Mouse (Mus musculus): Measurements from ENCODE around the gene Fastk.

The Fastk gene

DNA sequence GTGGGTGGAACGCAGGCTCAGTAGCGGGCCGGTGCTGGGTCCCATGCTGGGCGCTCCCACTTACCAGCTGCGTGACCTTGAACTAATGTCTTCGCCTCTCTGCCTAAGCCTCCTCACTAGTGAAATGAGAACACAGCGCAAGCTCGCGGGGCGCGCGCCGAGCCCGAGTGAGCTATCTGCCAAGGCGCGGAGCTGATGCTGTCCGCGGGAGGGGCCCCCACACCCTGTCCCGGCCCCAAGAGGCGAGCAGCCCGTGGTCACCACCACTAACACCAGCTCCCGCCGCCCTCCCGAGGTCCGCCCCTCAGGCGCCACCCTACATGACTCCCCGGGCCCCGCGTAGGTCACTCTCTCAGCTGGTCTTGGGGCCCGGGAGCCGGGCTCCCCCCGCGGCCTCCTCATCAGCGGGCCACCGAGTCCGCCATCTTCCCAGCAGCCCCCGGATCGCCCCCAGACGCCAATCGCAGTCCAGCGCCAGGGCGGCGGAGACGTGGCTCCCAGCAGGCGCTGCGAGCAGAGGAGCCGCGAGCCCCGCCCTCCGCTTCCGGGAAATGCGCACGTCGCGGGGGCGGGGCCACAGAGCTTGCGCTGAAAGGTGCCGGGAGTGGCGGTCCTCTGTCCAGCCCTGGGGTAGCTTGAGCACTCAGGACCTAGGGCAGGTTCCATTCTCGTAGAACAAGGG lies at the start of gene Fastk:
Gene Fastk (minus strand): TSS at position 542 of the 682 bp plus-strand sequence.
- DNase-seq (ENCODE audit: low read depth, low spot score), result peak; percentile 87

DNA sequence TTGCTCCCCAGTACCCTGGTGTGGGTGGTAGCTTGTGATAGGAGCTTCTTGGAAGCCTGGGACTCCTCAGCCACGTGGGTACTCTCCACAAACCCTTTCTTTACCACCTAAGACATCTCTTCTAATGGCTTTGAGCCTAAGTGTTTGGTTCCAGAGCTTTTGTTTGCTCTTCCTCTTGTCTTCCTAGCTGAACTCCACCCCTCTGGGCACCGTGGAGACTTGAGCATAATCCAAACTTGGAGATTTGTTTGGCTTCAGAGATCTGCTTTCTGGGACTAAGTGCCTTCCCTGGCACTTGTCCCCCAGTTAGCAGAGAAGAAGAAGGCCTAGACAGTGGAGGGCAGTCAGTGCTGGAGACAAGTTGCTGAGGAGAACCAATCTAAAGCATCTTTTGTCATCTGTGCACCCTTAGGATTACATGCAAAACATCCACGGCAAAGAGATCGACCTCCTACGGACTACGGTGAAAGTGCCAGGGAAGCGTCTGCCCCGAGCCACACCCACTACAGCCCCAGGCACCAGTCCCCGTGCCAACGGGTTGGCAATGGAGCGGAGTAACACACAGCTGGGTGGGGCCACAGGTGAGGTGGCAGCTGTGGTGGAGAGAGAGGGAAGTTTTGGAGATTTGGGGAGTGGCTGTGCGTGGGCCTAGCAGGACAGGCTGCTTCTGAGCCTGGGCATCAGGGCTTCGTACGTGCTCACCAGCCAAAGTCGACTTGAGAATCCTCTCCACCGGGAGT lies 47.6 kb upstream of the Fastk start:
- no peak for DNase-seq (ENCODE audit: low read depth, low spot score)

GRCm38 (mm10) chr5:24490413-24490920 lies 45.4 kb upstream of the Fastk start:
- no peak for DNase-seq (ENCODE audit: low read depth, low spot score)

DNA sequence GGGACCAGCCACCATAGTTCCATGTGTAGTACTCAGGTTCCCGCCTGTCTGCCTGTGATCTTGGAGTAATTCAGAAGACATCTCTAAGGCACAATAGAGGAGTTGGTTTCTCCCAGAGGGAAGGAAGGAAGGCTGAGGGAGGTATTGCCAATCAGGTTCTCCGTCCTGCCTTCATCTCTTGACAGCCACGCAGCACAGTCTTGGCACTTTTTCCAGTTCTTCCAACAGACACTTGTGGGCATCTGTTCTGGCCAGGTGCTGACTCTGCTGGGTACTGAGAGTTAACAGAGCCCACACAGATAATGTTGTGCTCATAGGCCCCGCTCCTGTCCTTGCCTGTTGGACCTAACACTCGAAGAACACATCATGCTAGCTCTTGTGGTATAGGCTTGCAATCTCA lies 41.7 kb upstream of the Fastk start:
- no peak for DNase-seq (ENCODE audit: low read depth, low spot score)

DNA sequence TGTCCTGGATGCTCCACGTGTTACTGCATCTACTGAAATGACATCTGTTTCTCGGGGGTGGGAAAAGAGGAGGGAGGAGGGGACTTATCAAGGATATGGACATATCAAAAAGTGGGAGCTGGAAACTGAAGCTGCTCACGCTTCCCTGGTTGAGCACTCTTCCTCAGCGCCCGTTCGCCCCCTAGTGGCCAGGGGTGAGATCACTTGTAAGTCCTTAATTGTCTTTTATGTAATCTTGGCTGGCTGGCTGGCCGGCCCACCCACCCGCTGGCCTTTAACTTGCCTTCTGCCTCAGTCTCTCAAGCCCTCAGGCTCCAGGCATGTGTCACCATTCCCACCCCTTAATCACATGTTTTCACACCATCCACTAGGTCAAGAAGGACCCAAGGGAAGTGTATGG lies 41.0 kb upstream of the Fastk start:
- DNase-seq (ENCODE audit: low read depth, low spot score), result peak; percentile 63

DNA sequence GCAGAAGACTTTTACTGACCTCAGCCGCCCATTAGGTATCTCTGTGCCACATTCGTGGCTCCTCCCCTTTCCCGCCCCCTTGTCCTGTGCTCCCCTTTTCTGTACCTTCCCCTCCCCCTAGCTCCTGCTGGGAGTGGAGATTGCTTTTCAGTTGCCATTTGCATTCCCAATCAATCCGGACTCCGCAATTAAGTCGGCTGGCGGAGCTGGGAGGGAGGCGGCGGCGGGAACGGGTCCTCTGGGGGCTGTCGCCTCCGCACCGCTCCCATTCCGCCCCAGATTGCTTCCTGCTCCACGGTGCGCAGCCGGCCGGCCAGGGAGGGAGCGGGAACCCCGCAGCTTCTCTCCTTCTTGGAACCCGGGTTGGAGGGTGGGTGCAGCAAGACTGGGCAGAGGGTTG lies 39.9 kb upstream of the Fastk start:
- no peak for DNase-seq (ENCODE audit: low read depth, low spot score)

DNA sequence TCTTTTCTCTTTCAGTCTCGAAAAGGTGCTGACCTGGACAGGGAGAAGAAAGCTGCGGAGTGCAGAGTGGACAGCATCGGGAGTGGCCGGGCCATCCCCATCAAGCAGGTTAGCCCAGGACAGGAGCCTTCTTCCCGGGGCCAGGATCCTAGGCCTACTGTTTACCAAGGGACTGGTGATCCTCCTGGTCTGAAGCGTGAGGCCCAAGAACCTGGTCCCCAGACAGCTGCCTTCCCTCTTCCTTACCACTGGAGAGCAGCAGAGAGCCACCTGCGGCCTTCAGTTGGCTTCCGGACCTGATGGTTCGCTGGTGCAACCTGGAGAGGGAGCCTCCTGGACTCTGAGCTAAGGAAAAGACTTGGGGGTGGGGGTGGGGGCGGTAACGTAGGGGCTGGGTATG lies 38.2 kb upstream of the Fastk start:
- no peak for DNase-seq (ENCODE audit: low read depth, low spot score)

DNA sequence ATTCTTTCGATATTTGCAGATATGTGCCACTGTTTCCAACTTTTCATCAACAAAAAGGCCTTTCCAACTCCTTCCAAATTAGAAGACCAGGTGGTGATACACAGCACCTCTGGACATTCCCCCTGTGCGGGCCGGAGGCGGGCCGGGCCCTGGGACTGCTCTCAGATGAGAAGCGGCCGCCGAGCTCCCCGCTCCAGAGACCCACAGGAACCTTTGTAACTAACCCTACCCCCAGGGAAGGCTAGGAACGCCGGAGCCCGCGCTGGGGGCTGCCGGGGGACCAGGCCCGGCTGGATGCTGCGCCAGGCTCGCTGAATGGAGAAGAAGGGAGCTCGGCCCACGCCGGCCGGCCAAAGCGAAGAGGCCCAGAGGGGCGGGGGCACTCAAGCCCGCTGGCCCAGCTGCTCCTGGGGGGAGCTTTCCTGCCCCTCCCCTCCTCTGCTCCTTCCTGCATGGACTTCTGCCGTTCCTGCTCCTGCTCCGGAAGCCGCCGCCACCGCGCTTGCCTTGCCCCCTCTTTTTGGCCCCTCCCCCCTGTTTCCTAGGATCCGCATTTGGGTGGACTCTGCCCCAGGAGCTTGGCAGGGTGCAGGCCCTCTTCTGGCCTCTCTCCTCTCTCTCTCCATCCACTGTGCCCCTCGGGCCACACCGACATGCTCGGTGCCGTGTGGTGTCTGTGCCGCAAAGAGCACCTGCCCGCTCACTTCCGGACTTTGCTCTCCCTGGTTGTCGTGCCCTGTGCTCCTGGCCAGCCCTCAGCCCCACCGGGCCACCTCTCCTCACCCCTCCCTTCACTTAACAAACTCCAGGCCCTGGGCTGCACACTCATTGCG lies 37.4 kb upstream of the Fastk start:
- no peak for DNase-seq (ENCODE audit: low read depth, low spot score)

GRCm38 (mm10) chr5:24481647-24482046 lies 36.6 kb upstream of the Fastk start:
- DNase-seq (ENCODE audit: low read depth, low spot score), result peak; percentile 27

- DNase-seq (ENCODE audit: low read depth, low spot score), result no peak
These were observed 32.8 kb upstream of the Fastk start for GRCm38 (mm10) chr5:24477909-24478308.

DNA sequence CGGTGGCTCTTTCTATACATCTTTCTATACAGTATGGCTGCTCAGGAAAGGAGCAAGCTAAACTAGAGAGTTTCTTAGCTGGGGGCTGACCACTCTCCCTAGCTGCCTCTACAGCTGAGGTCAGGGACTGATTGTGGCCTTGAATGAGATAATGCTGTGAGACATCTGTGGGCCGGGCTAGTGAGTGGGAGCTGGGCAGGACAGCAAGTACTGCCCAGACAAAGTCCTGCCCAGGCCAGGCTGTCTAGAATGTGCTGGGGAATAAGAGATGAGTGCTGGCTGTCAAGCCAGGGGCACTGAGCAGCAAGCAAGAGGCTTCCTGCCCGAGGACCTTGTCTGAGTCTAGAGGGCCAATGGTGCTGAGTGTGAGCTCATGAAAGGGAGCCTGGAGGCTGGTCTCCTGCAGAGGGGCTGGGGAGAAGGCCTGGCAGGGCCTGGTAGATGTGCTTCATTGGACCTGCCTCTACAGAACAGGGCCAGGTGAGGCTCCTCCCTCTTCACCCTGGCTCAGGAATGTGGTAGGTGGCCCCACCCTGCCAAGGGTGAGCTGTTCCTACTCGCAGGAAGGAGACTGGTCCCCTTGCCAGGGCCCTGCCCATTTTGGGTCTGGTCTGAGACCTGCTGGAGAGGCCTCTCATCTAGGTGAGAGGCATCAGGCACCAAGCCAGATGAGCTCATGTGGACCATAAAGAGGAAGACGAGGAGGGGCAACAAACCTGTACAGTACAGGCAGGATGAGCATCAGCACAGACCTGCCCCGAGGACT lies 30.6 kb upstream of the Fastk start:
- DNase-seq (ENCODE audit: low read depth, low spot score), result no peak

DNA sequence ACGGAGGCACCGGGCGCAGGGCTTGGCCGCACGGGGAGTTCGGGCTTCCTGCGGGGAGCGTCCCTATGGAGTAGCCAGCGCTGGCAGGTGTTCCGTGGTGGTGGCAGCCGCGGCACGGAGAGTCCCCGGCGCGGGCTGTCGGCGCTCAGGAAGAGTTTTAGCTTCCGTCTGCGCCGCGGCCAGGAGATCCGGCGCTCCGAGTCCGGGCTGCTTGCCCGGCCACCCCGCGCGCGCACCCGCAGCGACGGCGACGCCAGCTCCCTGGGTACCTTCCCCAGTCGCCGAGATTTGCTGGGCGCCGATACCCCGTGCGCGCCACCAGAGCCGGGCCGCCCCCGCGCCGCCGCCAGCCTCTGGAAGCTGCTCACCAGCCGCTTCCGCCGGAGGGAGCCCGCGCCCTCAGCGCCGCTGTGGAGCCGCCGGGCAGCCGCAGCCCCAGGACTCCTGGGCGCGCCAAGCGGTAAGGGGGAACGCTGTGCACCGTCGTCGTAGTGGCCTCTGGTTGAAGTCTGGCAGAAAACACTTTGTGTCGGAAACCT lies 29.7 kb upstream of the Fastk start:
- DNase-seq (ENCODE audit: low read depth, low spot score), result no peak

- no peak for DNase-seq (ENCODE audit: low read depth, low spot score)
These were observed 29.1 kb upstream of the Fastk start for GRCm38 (mm10) chr5:24474025-24474722.

- no peak for DNase-seq (ENCODE audit: low read depth, low spot score)
These were observed 28.0 kb upstream of the Fastk start for GRCm38 (mm10) chr5:24472884-24473619.

DNA sequence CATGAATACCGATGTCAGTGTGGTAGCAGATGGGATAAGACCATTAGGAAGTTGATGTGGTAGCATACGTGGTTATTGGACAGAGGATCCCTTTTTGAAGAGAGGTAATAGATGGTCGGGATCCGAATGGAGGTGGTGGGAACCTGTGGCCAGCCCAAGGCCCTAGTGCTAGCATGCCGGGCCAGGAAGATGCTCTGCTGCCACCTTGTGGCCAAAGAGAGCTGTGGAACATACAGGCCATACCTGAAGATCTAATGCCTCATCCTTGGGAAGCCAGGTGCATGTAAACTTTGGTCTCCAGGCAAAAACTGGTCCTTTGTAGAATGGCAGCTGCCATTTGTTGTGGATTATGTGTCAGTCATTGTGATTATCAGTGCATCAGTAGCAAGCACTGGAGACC lies 25.5 kb upstream of the Fastk start:
- peak; percentile 69 for DNase-seq (ENCODE audit: low read depth, low spot score)

DNA sequence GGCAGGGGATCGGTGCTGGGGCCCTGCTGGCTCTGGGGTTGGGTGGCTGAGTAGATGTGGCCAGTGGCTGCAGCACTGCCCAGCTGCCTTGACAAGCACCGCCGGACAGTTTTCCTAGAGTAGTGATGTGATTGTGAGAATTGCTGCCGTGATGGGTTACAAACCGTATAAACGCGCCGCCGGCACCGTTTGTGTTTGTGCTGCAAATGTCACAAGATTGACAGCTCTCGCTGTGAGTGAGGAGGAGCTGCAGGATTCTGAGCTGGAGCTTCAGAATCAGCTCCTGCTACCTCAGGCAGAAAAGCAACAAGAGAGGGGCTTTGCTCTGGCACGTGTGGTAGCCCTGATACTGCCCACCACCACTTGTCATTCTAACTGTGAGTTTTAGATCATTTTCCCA lies 21.7 kb upstream of the Fastk start:
- DNase-seq (ENCODE audit: low read depth, low spot score), result no peak

GRCm38 (mm10) chr5:24455613-24456012 lies 10.5 kb upstream of the Fastk start:
- DNase-seq (ENCODE audit: low read depth, low spot score), result no peak

- no peak for DNase-seq (ENCODE audit: low read depth, low spot score)
These were observed 10.0 kb upstream of the Fastk start for GRCm38 (mm10) chr5:24455076-24455475.

- DNase-seq (ENCODE audit: low read depth, low spot score), result no peak
These were observed 8.9 kb upstream of the Fastk start for GRCm38 (mm10) chr5:24453985-24454303.
